Mouse (Mus musculus): Measurements from ENCODE around the gene Filip1l.

DNA sequence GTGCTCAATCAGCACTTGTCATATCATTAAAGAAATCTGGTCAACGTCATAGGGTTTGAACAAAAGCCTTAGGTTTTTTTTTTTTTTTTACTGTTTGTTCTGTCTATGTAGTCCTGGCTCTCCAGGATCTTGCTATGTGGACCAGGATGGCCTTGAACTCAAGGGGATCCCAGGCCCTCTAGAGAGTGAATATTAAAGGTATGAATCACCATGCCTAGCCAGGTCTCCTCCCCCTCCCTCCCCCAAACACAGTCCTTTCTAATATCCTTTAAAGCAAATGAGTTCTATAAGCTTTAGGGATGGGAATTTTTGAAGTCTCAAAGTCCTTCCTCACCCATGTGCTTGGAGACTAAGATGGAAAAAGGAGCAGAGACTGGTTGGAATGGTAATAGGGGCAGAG lies 65.1 kb downstream of the Filip1l start:
- no peak for TF ChIP-seq CTCF (IDR thresholded peaks at IDR 0.05; ENCODE audit: control insufficient read depth, insufficient read depth, low read length)
- TF ChIP-seq POLR2A (IDR thresholded peaks at IDR 0.05; ENCODE audit: borderline replicate concordance, control insufficient read depth, low read depth, low read length) = no peak
